Mouse (Mus musculus): ENCODE results near the gene Pcdh9. TPM values are rescaled to one million over a fixed set of nuclear protein-coding genes. Genes with fewer than 3 reads are reported as not detected.

The Pcdh9 gene
- total and polyA plus RNA-seq, 2 experiments from 2014 or later: 85.2 to 100 TPM

- H3K27me3 ChIP-seq (ENCODE audit: insufficient read depth, low read length): no peaks in the 10 kb centered on the region
- no peak overlapping the region for H3K4me3 ChIP-seq (ENCODE audit: low read depth, low read length)
- no peak overlapping the region for H3K9ac ChIP-seq
- H3K27ac ChIP-seq (ENCODE audit: low read depth, low read length): peak overlapping the region; percentile 43; the same call in 1 of the 2 replicates
- H3K4me2 ChIP-seq (ENCODE audit: low read depth): no peak overlapping the region
- H3K36me3 ChIP-seq (ENCODE audit: insufficient read depth): no peaks in the 10 kb centered on the region
- no peaks in the 10 kb centered on the region for H3K4me1 ChIP-seq (ENCODE audit: insufficient read depth)
- WGBS: 64% methylated on average over 5 of the region's 5 CpGs
- DNase-seq (peak; percentile 63), ATAC-seq (peak; percentile 36; the same call in 1 of the 2 replicates)
- no peaks in the 10 kb centered on the region for H3K9me3 ChIP-seq (ENCODE audit: low read length)
- no peak for TF ChIP-seq CTCF (IDR thresholded peaks at IDR 0.05; ENCODE audit: low read depth)
Observed at GRCm38 (mm10) chr14:93675273-93676068, 215.0 kb downstream of the Pcdh9 start.

- ATAC-seq (peak; percentile 40), DNase-seq (no peak)
- Histone ChIP-seq H3K4me2 (ENCODE audit: low read depth) (no peak overlapping the region), H3K4me1 (ENCODE audit: insufficient read depth) (no peaks in the 10 kb centered on the region), H3K36me3 (ENCODE audit: insufficient read depth) (no peaks in the 10 kb centered on the region), H3K9me3 (ENCODE audit: low read length) (no peaks in the 10 kb centered on the region), H3K4me3 (ENCODE audit: low read depth, low read length) (no peak overlapping the region), H3K9ac (no peak overlapping the region), H3K27me3 (ENCODE audit: insufficient read depth, low read length) (no peaks in the 10 kb centered on the region), H3K27ac (ENCODE audit: low read depth, low read length) (no peak overlapping the region)
- TF ChIP-seq CTCF (IDR thresholded peaks at IDR 0.05; ENCODE audit: low read depth): no peak
- 64% methylated on average over 9 of the region's 9 CpGs for WGBS
Observed at GRCm38 (mm10) chr14:93653986-93654757, 236.3 kb downstream of the Pcdh9 start.

GRCm38 (mm10) chr14:93627241-93627640 is 263.2 kb downstream of the Pcdh9 start:
- H3K27ac ChIP-seq (ENCODE audit: low read depth, low read length): no peak overlapping the region
- H3K27me3 ChIP-seq (ENCODE audit: insufficient read depth, low read length): no peaks in the 10 kb centered on the region
- H3K4me1 ChIP-seq (ENCODE audit: insufficient read depth): no peaks in the 10 kb centered on the region
- H3K9me3 ChIP-seq (ENCODE audit: low read length): no peaks in the 10 kb centered on the region
- no peak for TF ChIP-seq CTCF (IDR thresholded peaks at IDR 0.05; ENCODE audit: low read depth)
- H3K4me3 ChIP-seq (ENCODE audit: low read depth, low read length): no peak overlapping the region
- no peak overlapping the region for H3K9ac ChIP-seq
- DNase-seq (no peak), ATAC-seq (no peak)
- no peaks in the 10 kb centered on the region for H3K36me3 ChIP-seq (ENCODE audit: insufficient read depth)
- WGBS: 30% methylated on average over 2 of the region's 2 CpGs
- no peak overlapping the region for H3K4me2 ChIP-seq (ENCODE audit: low read depth)

- H3K4me2 ChIP-seq (ENCODE audit: low read depth): no peak overlapping the region
- TF ChIP-seq CTCF (IDR thresholded peaks at IDR 0.05; ENCODE audit: low read depth): no peak
- H3K27me3 ChIP-seq (ENCODE audit: insufficient read depth, low read length): no peaks in the 10 kb centered on the region
- H3K9me3 ChIP-seq (ENCODE audit: low read length): no peaks in the 10 kb centered on the region
- DNase-seq (no peak), ATAC-seq (no peak)
- no peak overlapping the region for H3K4me3 ChIP-seq (ENCODE audit: low read depth, low read length)
- H3K27ac ChIP-seq (ENCODE audit: low read depth, low read length): no peak overlapping the region
- H3K4me1 ChIP-seq (ENCODE audit: insufficient read depth): no peaks in the 10 kb centered on the region
- H3K9ac ChIP-seq: no peak overlapping the region
- H3K36me3 ChIP-seq (ENCODE audit: insufficient read depth): no peaks in the 10 kb centered on the region
- WGBS: 70% methylated on average over 1 of the region's 1 CpGs
Observed at GRCm38 (mm10) chr14:93624144-93624543, 266.3 kb downstream of the Pcdh9 start.

GRCm38 (mm10) chr14:93621211-93621610 is 269.3 kb downstream of the Pcdh9 start:
- peak; percentile 56 for DNase-seq
- Histone ChIP-seq H3K4me1 (ENCODE audit: insufficient read depth) (no peaks in the 10 kb centered on the region), H3K36me3 (ENCODE audit: insufficient read depth) (no peaks in the 10 kb centered on the region), H3K27ac (ENCODE audit: low read depth, low read length) (peak overlapping the region; percentile 40; the same call in 1 of the 2 replicates), H3K9ac (no peak overlapping the region), H3K4me3 (ENCODE audit: low read depth, low read length) (no peak overlapping the region), H3K9me3 (ENCODE audit: low read length) (no peaks in the 10 kb centered on the region), H3K27me3 (ENCODE audit: insufficient read depth, low read length) (no peaks in the 10 kb centered on the region), H3K4me2 (ENCODE audit: low read depth) (no peak overlapping the region)
- WGBS: 46% methylated on average over 9 of the region's 9 CpGs
- TF ChIP-seq CTCF (IDR thresholded peaks at IDR 0.05; ENCODE audit: low read depth): no peak
- ATAC-seq: peak; percentile 65; the same call in 1 of the 2 replicates

GRCm38 (mm10) chr14:93607546-93607945 is 282.9 kb downstream of the Pcdh9 start:
- no peak for TF ChIP-seq CTCF (IDR thresholded peaks at IDR 0.05; ENCODE audit: low read depth)
- 90% methylated on average over 3 of the region's 3 CpGs for WGBS
- no peak for ATAC-seq

GRCm38 (mm10) chr14:93599997-93600396 is 290.5 kb downstream of the Pcdh9 start:
- 23% methylated on average over 4 of the region's 4 CpGs for WGBS
- peak; percentile 68; the same call in 1 of the 2 replicates for ATAC-seq

More at GRCm38 (mm10) chr14:93607546-93607945, 282.9 kb downstream of the Pcdh9 start:
- Histone ChIP-seq H3K4me1 (ENCODE audit: insufficient read depth) (no peaks in the 10 kb centered on the region), H3K27ac (ENCODE audit: low read depth, low read length) (no peak overlapping the region), H3K9ac (no peak overlapping the region), H3K27me3 (ENCODE audit: insufficient read depth, low read length) (no peaks in the 10 kb centered on the region), H3K4me2 (ENCODE audit: low read depth) (no peak overlapping the region), H3K36me3 (ENCODE audit: insufficient read depth) (no peaks in the 10 kb centered on the region), H3K4me3 (ENCODE audit: low read depth, low read length) (no peak overlapping the region), H3K9me3 (ENCODE audit: low read length) (no peaks in the 10 kb centered on the region)
- DNase-seq: no peak

More at GRCm38 (mm10) chr14:93599997-93600396, 290.5 kb downstream of the Pcdh9 start:
- Histone ChIP-seq H3K9me3 (ENCODE audit: low read length) (no peaks in the 10 kb centered on the region), H3K27me3 (ENCODE audit: insufficient read depth, low read length) (no peaks in the 10 kb centered on the region), H3K9ac (no peak overlapping the region), H3K4me2 (ENCODE audit: low read depth) (no peak overlapping the region), H3K27ac (ENCODE audit: low read depth, low read length) (peak overlapping the region; percentile 15; the same call in 1 of the 2 replicates), H3K4me1 (ENCODE audit: insufficient read depth) (no peaks in the 10 kb centered on the region), H3K36me3 (ENCODE audit: insufficient read depth) (no peaks in the 10 kb centered on the region), H3K4me3 (ENCODE audit: low read depth, low read length) (no peak overlapping the region)
- DNase-seq: peak; percentile 47
- no peak for TF ChIP-seq CTCF (IDR thresholded peaks at IDR 0.05; ENCODE audit: low read depth)

Measured in forebrain, postnatal 0 days (tissue).